ENCODE assay signal across 18 mouse cellular contexts in genomic region chr7:3386036-3386730, GRCm38 (mm10). TPM values are rescaled to one million over a fixed set of nuclear protein-coding genes. Genes with fewer than 3 reads are reported as not detected.
DNase-seq lines count a peak whose midpoint lies in the region; TF ChIP-seq lines count a peak whose summit lies in the region.
"Had no signal": no experiment of that assay in that cellular context is flagged by ENCODE, and none has a peak within 500 bp of the region (broad histone marks: within the 10 kb centered on the region; RNA-seq: fewer than 3 reads in every experiment).

No protein-coding gene starts in this region.

- H3K27ac ChIP-seq in layer of hippocampus, adult 2 months, result peak overlapping the region; percentile 67; the same call in 1 of the 2 replicates
- H3K27ac ChIP-seq: embryonic facial prominence, embryonic 10.5 days; embryonic facial prominence, embryonic 12.5 days; forebrain, embryonic 13.5 days; forebrain, embryonic 15.5 days had no signal

- no peak for DNase-seq in layer of hippocampus, adult 2 months (ENCODE audit: low spot score in 2 of 2)
- DNase-seq in layer of hippocampus, postnatal 36 days, result no peak
- peak; percentile 52 for DNase-seq in 3T3-L1 (ENCODE audit: low read depth, low spot score)
- peak; percentile 60 for DNase-seq in NIH3T3 (ENCODE audit: low read depth)
- no peak for DNase-seq in Muller cell, postnatal 12 days (ENCODE audit: inconsistent ontology term)
- DNase-seq: adrenal gland, adult 8-10 months; adrenal gland, postnatal 14 days; adrenal gland, postnatal 36 days; cerebellum, adult 11-12 months; cerebellum, adult 2 months; cerebellum, adult 9-10 months; cerebellum, postnatal 25 days; forebrain, postnatal 0 days had no signal

- peak overlapping the region; percentile 47; the same call in 1 of the 2 replicates for H3K4me3 ChIP-seq in layer of hippocampus, adult 2 months
- H3K4me3 ChIP-seq: embryonic facial prominence, embryonic 10.5 days; embryonic facial prominence, embryonic 12.5 days; forebrain, embryonic 13.5 days; forebrain, embryonic 15.5 days had no signal

- no peak for TF ChIP-seq CTCF in layer of hippocampus, adult 2 months (conservative IDR thresholded peaks at IDR 0.05)

RNA-seq across cellular contexts. Expression of gene Cacng8, which starts 4.3 kb away (rescaled TPM):
- 100 to 1,000 TPM; 411 to 415 TPM for total RNA-seq in layer of hippocampus, adult 2 months (2021)
- total RNA-seq in layer of hippocampus, postnatal 36 days (2021), result 100 to 1,000 TPM; 406 to 411 TPM

RNA-seq across cellular contexts. Expression of gene Cacng6, which starts 37.8 kb away (rescaled TPM):
- total RNA-seq in layer of hippocampus, adult 2 months (2021), result 1 to 10 TPM; 1.9 to 2.2 TPM
- 1 to 10 TPM; 1.5 to 1.6 TPM for total RNA-seq in layer of hippocampus, postnatal 36 days (2021)
- total RNA-seq: adrenal gland, adult 18-20 months; adrenal gland, postnatal 14 days; adrenal gland, postnatal 36 days had no signal

RNA-seq across cellular contexts. Expression of gene Cacng7, which starts 53.4 kb away (rescaled TPM):
- total RNA-seq in layer of hippocampus, adult 2 months (2021), result 100 to 1,000 TPM; 128 to 138 TPM
- 100 to 1,000 TPM; 130 to 131 TPM for total RNA-seq in layer of hippocampus, postnatal 36 days (2021)

Comparison
In these comparisons a context has a peak if more than half of its experiments do, and no peak if none do; other contexts are left out.
1. DNase-seq: peak in 3T3-L1 (single experiment) and NIH3T3 (single experiment); none in layer of hippocampus, adult 2 months (0 of 2), layer of hippocampus, postnatal 36 days (0 of 2) and Muller cell, postnatal 12 days (single experiment).